Mouse (Mus musculus): ENCODE measurements around the gene Bnipl. TPM values are rescaled to one million over a fixed set of nuclear protein-coding genes. Genes with fewer than 3 reads are reported as not detected.

Bnipl gene
- polyA plus RNA-seq, 1 experiment from 2014 or later, result not detected

GRCm38 (mm10) chr3:95200132-95200531, 50.9 kb downstream of the Bnipl start:
- Histone ChIP-seq H3K4me2 (no peak overlapping the region), H3K9ac (ENCODE audit: low read depth, low read length) (no peak overlapping the region), H3K9me3 (replicated peaks; ENCODE audit: control insufficient read depth, low read length) (no peaks in the 10 kb centered on the region), H3K4me3 (ENCODE audit: low read depth, low read length) (no peak overlapping the region), H3K4me1 (ENCODE audit: control insufficient read depth, insufficient read depth, low read length) (no peaks in the 10 kb centered on the region), H3K27ac (ENCODE audit: low read depth, low read length) (no peak overlapping the region), H3K36me3 (ENCODE audit: control insufficient read depth, insufficient read depth, low read length) (peaks cover 29% of the 10 kb centered on the region), H3K27me3 (ENCODE audit: control insufficient read depth, insufficient read depth, low read length) (no peaks in the 10 kb centered on the region)
- 89% methylated on average over 7 of the region's 7 CpGs for WGBS (ENCODE audit: insufficient replicate concordance)
- no peak for ATAC-seq (replicated peaks; ENCODE audit: insufficient number of reproducible peaks, low FRiP score, low TSS enrichment)

DNA sequence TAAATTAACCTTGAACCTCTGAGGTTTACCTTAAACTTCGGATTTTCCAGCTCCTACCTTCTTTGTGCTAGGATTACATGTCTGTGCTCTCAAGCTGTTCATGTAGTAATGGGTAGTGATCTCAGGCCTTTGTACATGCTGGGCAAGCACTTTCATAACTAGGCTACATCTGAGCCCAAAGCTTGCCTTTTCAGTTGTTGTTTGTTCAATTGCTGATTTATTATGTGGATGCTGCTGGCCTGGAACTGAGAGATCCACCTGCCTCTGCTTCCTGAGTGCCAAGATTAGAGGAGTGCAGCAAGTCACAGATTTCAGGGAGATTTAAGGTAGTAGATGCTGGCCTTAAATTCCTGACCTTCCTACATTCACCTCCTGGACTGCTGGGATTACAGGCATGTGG, 51.9 kb downstream of the Bnipl start:
- Histone ChIP-seq H3K27me3 (ENCODE audit: control insufficient read depth, insufficient read depth, low read length) (no peaks in the 10 kb centered on the region), H3K4me3 (ENCODE audit: low read depth, low read length) (no peak overlapping the region), H3K9me3 (replicated peaks; ENCODE audit: control insufficient read depth, low read length) (no peaks in the 10 kb centered on the region), H3K9ac (ENCODE audit: low read depth, low read length) (no peak overlapping the region), H3K4me2 (no peak overlapping the region), H3K36me3 (ENCODE audit: control insufficient read depth, insufficient read depth, low read length) (peaks cover 29% of the 10 kb centered on the region), H3K4me1 (ENCODE audit: control insufficient read depth, insufficient read depth, low read length) (no peaks in the 10 kb centered on the region), H3K27ac (ENCODE audit: low read depth, low read length) (no peak overlapping the region)
- ATAC-seq (replicated peaks; ENCODE audit: insufficient number of reproducible peaks, low FRiP score, low TSS enrichment), result no peak
- 75% methylated on average over 1 of the region's 1 CpGs for WGBS (ENCODE audit: insufficient replicate concordance)

DNA sequence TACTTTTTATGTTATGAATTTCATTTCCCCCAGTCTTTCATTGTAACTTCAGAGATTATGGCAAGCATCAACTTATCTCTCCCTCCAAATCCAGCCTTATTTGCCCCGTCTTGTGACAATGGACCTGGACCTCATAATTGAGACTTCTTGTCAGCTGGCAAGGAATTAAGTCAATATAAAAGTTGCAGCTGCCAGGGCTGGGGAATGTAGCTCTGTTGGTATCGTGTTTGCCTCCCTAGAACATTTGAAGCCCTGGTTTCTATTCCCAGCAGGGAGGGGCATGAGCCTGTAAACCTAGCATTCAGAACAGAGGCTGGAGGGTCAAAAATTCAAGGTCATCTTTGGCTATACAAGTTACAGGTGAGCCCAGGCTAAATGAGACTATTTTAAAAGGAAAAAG, 55.2 kb downstream of the Bnipl start:
- no peak overlapping the region for H3K27ac ChIP-seq (ENCODE audit: low read depth, low read length)
- H3K9ac ChIP-seq (ENCODE audit: low read depth, low read length), result no peak overlapping the region
- no peaks in the 10 kb centered on the region for H3K27me3 ChIP-seq (ENCODE audit: control insufficient read depth, insufficient read depth, low read length)
- H3K36me3 ChIP-seq (ENCODE audit: control insufficient read depth, insufficient read depth, low read length), result peaks cover 15% of the 10 kb centered on the region
- 88% methylated on average over 2 of the region's 2 CpGs for WGBS (ENCODE audit: insufficient replicate concordance)
- H3K9me3 ChIP-seq (replicated peaks; ENCODE audit: control insufficient read depth, low read length), result no peaks in the 10 kb centered on the region
- H3K4me2 ChIP-seq, result no peak overlapping the region
- no peak overlapping the region for H3K4me3 ChIP-seq (ENCODE audit: low read depth, low read length)
- ATAC-seq (replicated peaks; ENCODE audit: insufficient number of reproducible peaks, low FRiP score, low TSS enrichment), result no peak
- H3K4me1 ChIP-seq (ENCODE audit: control insufficient read depth, insufficient read depth, low read length), result no peaks in the 10 kb centered on the region

GRCm38 (mm10) chr3:95194721-95195135, 56.3 kb downstream of the Bnipl start:
- no peak overlapping the region for H3K27ac ChIP-seq (ENCODE audit: low read depth, low read length)
- peaks cover 13% of the 10 kb centered on the region for H3K36me3 ChIP-seq (ENCODE audit: control insufficient read depth, insufficient read depth, low read length)
- H3K9me3 ChIP-seq (replicated peaks; ENCODE audit: control insufficient read depth, low read length), result no peaks in the 10 kb centered on the region
- no peak overlapping the region for H3K9ac ChIP-seq (ENCODE audit: low read depth, low read length)
- 88% methylated on average over 6 of the region's 6 CpGs for WGBS (ENCODE audit: insufficient replicate concordance)
- no peak overlapping the region for H3K4me3 ChIP-seq (ENCODE audit: low read depth, low read length)
- no peaks in the 10 kb centered on the region for H3K4me1 ChIP-seq (ENCODE audit: control insufficient read depth, insufficient read depth, low read length)
- H3K4me2 ChIP-seq, result no peak overlapping the region
- H3K27me3 ChIP-seq (ENCODE audit: control insufficient read depth, insufficient read depth, low read length), result no peaks in the 10 kb centered on the region
- ATAC-seq (replicated peaks; ENCODE audit: insufficient number of reproducible peaks, low FRiP score, low TSS enrichment), result no peak

Other genes with a start within 250 kb of the Bnipl start
- 16.2 and 19.6 TPM in 2 replicates for gene Zfp687, start 235.7 kb downstream of the Bnipl start, polyA plus RNA-seq (2014; fragmentation: Nextera tagmentation; extraction: Ambion mirVana)
- gene Psmd4, start 208.6 kb downstream of the Bnipl start, polyA plus RNA-seq (2014; fragmentation: Nextera tagmentation; extraction: Ambion mirVana), result 231 and 247 TPM in 2 replicates
- 11.8 and 14.0 TPM in 2 replicates for gene Pip5k1a, start 144.3 kb downstream of the Bnipl start, polyA plus RNA-seq (2014; fragmentation: Nextera tagmentation; extraction: Ambion mirVana)
- 108 and 113 TPM in 2 replicates for gene Vps72, start 140.2 kb downstream of the Bnipl start, polyA plus RNA-seq (2014; fragmentation: Nextera tagmentation; extraction: Ambion mirVana)
- 0.53 and 0.83 TPM in 2 replicates for gene Tmod4, start 126.7 kb downstream of the Bnipl start, polyA plus RNA-seq (2014; fragmentation: Nextera tagmentation; extraction: Ambion mirVana)
- 57.7 and 61.8 TPM in 2 replicates for gene Scnm1, start 117.2 kb downstream of the Bnipl start, polyA plus RNA-seq (2014; fragmentation: Nextera tagmentation; extraction: Ambion mirVana)
- gene Lysmd1, start 117.1 kb downstream of the Bnipl start, polyA plus RNA-seq (2014; fragmentation: Nextera tagmentation; extraction: Ambion mirVana), result 6.5 and 7.6 TPM in 2 replicates
- 0.79 and 1.5 TPM in 2 replicates for gene Tnfaip8l2, start 108.8 kb downstream of the Bnipl start, polyA plus RNA-seq (2014; fragmentation: Nextera tagmentation; extraction: Ambion mirVana)
- 2.2 and 2.8 TPM in 2 replicates for gene Sema6c, start 90.7 kb downstream of the Bnipl start, polyA plus RNA-seq (2014; fragmentation: Nextera tagmentation; extraction: Ambion mirVana)
- gene Gabpb2, start 33.3 kb downstream of the Bnipl start, polyA plus RNA-seq (2014; fragmentation: Nextera tagmentation; extraction: Ambion mirVana), result 5.4 and 7.2 TPM in 2 replicates
- 62.3 and 68.9 TPM in 2 replicates for gene Cdc42se1, start 22.5 kb downstream of the Bnipl start, polyA plus RNA-seq (2014; fragmentation: Nextera tagmentation; extraction: Ambion mirVana)
- gene Mllt11, start 19.0 kb downstream of the Bnipl start, polyA plus RNA-seq (2014; fragmentation: Nextera tagmentation; extraction: Ambion mirVana), result 16.4 and 21.0 TPM in 2 replicates
- gene Gm128, start 9.6 kb downstream of the Bnipl start, polyA plus RNA-seq (2014; fragmentation: Nextera tagmentation; extraction: Ambion mirVana), result 0.30 and 0.62 TPM in 2 replicates
- 24.3 and 25.1 TPM in 2 replicates for gene Mindy1, start 30.2 kb upstream of the Bnipl start, polyA plus RNA-seq (2014; fragmentation: Nextera tagmentation; extraction: Ambion mirVana)
- gene Prune1, start 30.9 kb upstream of the Bnipl start, polyA plus RNA-seq (2014; fragmentation: Nextera tagmentation; extraction: Ambion mirVana), result 24.7 and 32.2 TPM in 2 replicates
- 0.84 and 1.5 TPM in 2 replicates for gene Anxa9, start 56.0 kb upstream of the Bnipl start, polyA plus RNA-seq (2014; fragmentation: Nextera tagmentation; extraction: Ambion mirVana)
- 117 and 125 TPM in 2 replicates for gene Cers2, start 63.6 kb upstream of the Bnipl start, polyA plus RNA-seq (2014; fragmentation: Nextera tagmentation; extraction: Ambion mirVana)
- 31.6 and 37.6 TPM in 2 replicates for gene Setdb1, start 106.0 kb upstream of the Bnipl start, polyA plus RNA-seq (2014; fragmentation: Nextera tagmentation; extraction: Ambion mirVana)
- not detected in 2 replicates for gene 4930558C23Rik, start 151.6 kb upstream of the Bnipl start, polyA plus RNA-seq (2014; fragmentation: Nextera tagmentation; extraction: Ambion mirVana)
- gene Arnt, start 183.2 kb upstream of the Bnipl start, polyA plus RNA-seq (2014; fragmentation: Nextera tagmentation; extraction: Ambion mirVana), result 20.6 and 28.5 TPM in 2 replicates
- 9.9 and 14.0 TPM in 2 replicates for gene Ctsk, start 248.1 kb upstream of the Bnipl start, polyA plus RNA-seq (2014; fragmentation: Nextera tagmentation; extraction: Ambion mirVana)